Mouse (Mus musculus): ENCODE measurements around the gene Socs1. TPM values are rescaled to one million over a fixed set of nuclear protein-coding genes. Genes with fewer than 3 reads are reported as not detected.

Socs1 gene
- total RNA-seq, 2 experiments from 2014 or later, result 0.80 to 0.82 TPM

Other genes with a start within 250 kb of the Socs1 start
- gene Dexi, start 242.5 kb downstream of the Socs1 start, total RNA-seq (2021), result 10 to 100 TPM; 59.5 to 64.8 TPM
- gene Clec16a, start 240.2 kb downstream of the Socs1 start, total RNA-seq (2021), result 10 to 100 TPM; 89.7 to 91.1 TPM
- not detected for gene Tnp2, start 3.1 kb upstream of the Socs1 start, total RNA-seq (2021)
- gene Prm3, start 5.4 kb upstream of the Socs1 start, total RNA-seq (2021), result not detected
- not detected for gene Prm2, start 10.6 kb upstream of the Socs1 start, total RNA-seq (2021)
- gene Prm1, start 20.3 kb upstream of the Socs1 start, total RNA-seq (2021), result not detected
- not detected for gene Gm11172, start 27.4 kb upstream of the Socs1 start, total RNA-seq (2021)
- under 1 TPM; 0.09 to 0.55 TPM for gene Rmi2, start 49.5 kb upstream of the Socs1 start, total RNA-seq (2021)

Data from left cerebral cortex, postnatal 25 days (tissue).